Mouse (Mus musculus) heart, adult 2 months (tissue): ENCODE data around the gene Fra10ac1. TPM values are rescaled to one million over a fixed set of nuclear protein-coding genes. Genes with fewer than 3 reads are reported as not detected.

ENCODE experiments used
- DNase-seq, 2 experiments: peaks; one replicate each; pipeline ENCODE4 v3.0.0; 2021
- H3K27ac ChIP-seq: fragments of 200-600 bp; 2 replicates; pipeline ENCODE4 v1.8.1; 2022
- H3K27me3 ChIP-seq: fragments of 200-500 bp; 2 replicates; pipeline ENCODE4 v1.6.1; 2012; ENCODE audit warnings: mild to moderate bottlenecking, low read length, inconsistent platforms, mixed read lengths; ENCODE audit not compliant: control insufficient read depth, insufficient read depth
- H3K36me3 ChIP-seq: fragments of 200-500 bp; 2 replicates; pipeline ENCODE4 v1.6.1; 2012; ENCODE audit warnings: low read length, inconsistent platforms; ENCODE audit not compliant: control insufficient read depth, insufficient read depth
- H3K4me1 ChIP-seq: fragments of 200-500 bp; 2 replicates; pipeline ENCODE4 v1.6.1; 2011; ENCODE audit warnings: low read length; ENCODE audit not compliant: control insufficient read depth, insufficient read depth
- H3K4me3 ChIP-seq: fragments of 200-600 bp; 2 replicates; pipeline ENCODE4 v1.8.1; 2022
- H3K79me2 ChIP-seq: fragments of 200-500 bp; replicated peaks from 2 replicates; pipeline ENCODE4 v1.6.1; 2012; ENCODE audit warnings: mild to moderate bottlenecking, inconsistent platforms, low read length, moderate library complexity, mixed read lengths; ENCODE audit not compliant: control insufficient read depth, insufficient read depth
- H3K9ac ChIP-seq: fragments of 200-500 bp; 2 replicates; pipeline ENCODE4 v1.6.1; 2012; ENCODE audit warnings: low read depth, mild to moderate bottlenecking, control low read depth, inconsistent platforms, low read length, mixed read lengths
- CTCF ChIP-seq: fragments of 200-600 bp; IDR thresholded peaks from 2 replicates; pipeline ENCODE4 v1.8.1; 2022; ENCODE audit warnings: antibody characterized with exemption, mild to moderate bottlenecking, moderate library complexity
- EP300 ChIP-seq: fragments of 200-500 bp; IDR thresholded peaks from 2 replicates; pipeline ENCODE4 v1.6.1; 2011; ENCODE audit warnings: low read depth, low read length, control low read depth; ENCODE audit not compliant: insufficient read depth
- POLR2A ChIP-seq: fragments of 200-500 bp; IDR thresholded peaks from 2 replicates; pipeline ENCODE4 v1.6.1; 2011; ENCODE audit warnings: mild to moderate bottlenecking, low read depth, low read length, control low read depth; ENCODE audit not compliant: insufficient read depth
- WGBS: fragments of 180-500 bp; shearing (Covaris S2); methylation state at CpG from one replicate; pipeline ENCODE4 v1.1.7; 2018; 5-methylcytosine and 5-hydroxymethylcytosine counted together
- intact Hi-C: fragments of 180-260 bp; cut with DNase I; formaldehyde crosslinking; loops from one replicate; pipeline ENCODE4 v1.15.1; 2025
- polyA plus RNA-seq: library from polyadenylated mRNA; depleted of rRNA; stranded (reverse); fragments of >200 nt; gene quantifications from 2 replicates; pipeline ENCODE4 v1.2.3, GENCODE M21; 2012
- total RNA-seq, 2 experiments: library from RNA; stranded (reverse); gene quantifications; 2 replicates each; pipeline ENCODE4 v1.2.3; 2021

Gene Fra10ac1
- total and polyA plus RNA-seq, 3 experiments = 4.7 to 12.9 (median 12.2) TPM

- Histone ChIP-seq H3K9ac (peak overlapping the region; percentile 87), H3K4me3 (peak overlapping the region; percentile 57), H3K27me3 (no peaks in the 10 kb centered on the region), H3K4me1 (peaks cover 5% of the 10 kb centered on the region), H3K27ac (peak overlapping the region; percentile 78), H3K36me3 (0 out of 2 replicates have a peak, but pooled peaks cover 2% of the 10 kb centered on the region), H3K79me2 (no peaks in the 10 kb centered on the region; the same call in 1 of the 2 replicates)
- WGBS = 9% methylated on average over 12 of the region's 12 CpGs
- intact Hi-C loops = loop anchor here (10.0 kb wide), 1 partner anchor 169 kb away; the partner anchor contains the start of gene Cep55
- no peak for DNase-seq
- TF ChIP-seq POLR2A (no peak), EP300 (no peak), CTCF (no peak)
These were observed 526 bp downstream of the Fra10ac1 start for GRCm38 (mm10) chr19:38223356-38223904.

- no peak overlapping the region for H3K9ac ChIP-seq
- no peak for DNase-seq
- H3K27me3 ChIP-seq = no peaks in the 10 kb centered on the region
- no peaks in the 10 kb centered on the region; the same call in 1 of the 2 replicates for H3K36me3 ChIP-seq
- intact Hi-C loops = no loop called here
- no peak overlapping the region for H3K4me3 ChIP-seq
- no peaks in the 10 kb centered on the region for H3K79me2 ChIP-seq
- no peaks in the 10 kb centered on the region for H3K4me1 ChIP-seq
- H3K27ac ChIP-seq = no peak overlapping the region
- TF ChIP-seq POLR2A = no peak
- TF ChIP-seq CTCF = no peak
- TF ChIP-seq EP300 = no peak
- 98% methylated on average over 3 of the region's 3 CpGs for WGBS
These were observed 6.3 kb downstream of the Fra10ac1 start for GRCm38 (mm10) chr19:38217696-38218095.

GRCm38 (mm10) chr19:38206669-38207068, 17.3 kb downstream of the Fra10ac1 start:
- 66% methylated on average over 9 of the region's 9 CpGs for WGBS
- Histone ChIP-seq H3K9ac (no peak overlapping the region), H3K27ac (no peak overlapping the region), H3K36me3 (peaks cover 2% of the 10 kb centered on the region; the same call in 1 of the 2 replicates), H3K79me2 (no peaks in the 10 kb centered on the region), H3K4me3 (no peak overlapping the region), H3K27me3 (no peaks in the 10 kb centered on the region), H3K4me1 (no peaks in the 10 kb centered on the region)
- intact Hi-C loops = loop anchor here (5.0 kb wide), 1 partner anchor 146 kb away; no protein-coding TSS in a partner anchor
- DNase-seq = no peak
- TF ChIP-seq EP300 (no peak), CTCF (peak; percentile 47)

GRCm38 (mm10) chr19:38198731-38199130, 25.2 kb downstream of the Fra10ac1 start:
- Histone ChIP-seq H3K9ac (no peak overlapping the region), H3K27me3 (no peaks in the 10 kb centered on the region), H3K27ac (no peak overlapping the region), H3K36me3 (peaks cover 2% of the 10 kb centered on the region; the same call in 1 of the 2 replicates), H3K79me2 (no peaks in the 10 kb centered on the region), H3K4me3 (no peak overlapping the region), H3K4me1 (no peaks in the 10 kb centered on the region)
- TF ChIP-seq EP300 (no peak), POLR2A (no peak), CTCF (peak; percentile 55)
- 92% methylated on average over 5 of the region's 5 CpGs for WGBS
- DNase-seq = no peak
- intact Hi-C loops = loop anchor here (1.0 to 5.0 kb wide), 2 partner anchors 111 to 243 kb away; no protein-coding TSS in a partner anchor

- Histone ChIP-seq H3K36me3 (no peaks in the 10 kb centered on the region), H3K27ac (no peak overlapping the region), H3K79me2 (no peaks in the 10 kb centered on the region), H3K4me1 (no peaks in the 10 kb centered on the region), H3K4me3 (no peak overlapping the region), H3K9ac (no peak overlapping the region), H3K27me3 (no peaks in the 10 kb centered on the region)
- no peak for DNase-seq
- intact Hi-C loops = loop anchor here (5.0 kb wide), 1 partner anchor 108 kb away; no protein-coding TSS in a partner anchor
- 98% methylated on average over 4 of the region's 4 CpGs for WGBS
- TF ChIP-seq CTCF (no peak), EP300 (no peak), POLR2A (no peak)
These were observed 28.7 kb downstream of the Fra10ac1 start for GRCm38 (mm10) chr19:38195245-38195644.

GRCm38 (mm10) chr19:38191446-38191845, 32.5 kb downstream of the Fra10ac1 start:
- no peaks in the 10 kb centered on the region for H3K36me3 ChIP-seq
- no peak overlapping the region for H3K4me3 ChIP-seq
- TF ChIP-seq POLR2A = no peak
- TF ChIP-seq CTCF = no peak
- no peak for TF ChIP-seq EP300
- no peaks in the 10 kb centered on the region for H3K79me2 ChIP-seq
- H3K27ac ChIP-seq = no peak overlapping the region
- intact Hi-C loops = no loop called here
- H3K4me1 ChIP-seq = no peaks in the 10 kb centered on the region
- WGBS = 78% methylated on average over 5 of the region's 5 CpGs
- H3K27me3 ChIP-seq = no peaks in the 10 kb centered on the region
- DNase-seq = no peak
- H3K9ac ChIP-seq = no peak overlapping the region
